Comparison of ENCODE assay signal across 9 mouse cellular contexts in genomic region chr2:105468930-105469329, GRCm38 (mm10).
A peak's percentile ranks its signal among the peaks of the same experiment; 100 is the strongest.
DNase-seq lines count a peak whose midpoint lies in the region; ATAC-seq and TF ChIP-seq lines count a peak whose summit lies in the region.
"Had no signal": no experiment of that assay in that cellular context is flagged by ENCODE, and none has a peak within 500 bp of the region (broad histone marks: within the 10 kb centered on the region; RNA-seq: fewer than 3 reads in every experiment).

No protein-coding gene starts in this region.

- no peak for ATAC-seq in liver, embryonic 11.5 days (replicated peaks; ENCODE audit: low FRiP score)
- ATAC-seq in common myeloid progenitor, adult 5-6 weeks (replicated peaks; ENCODE audit: low read depth, poor library complexity, severe bottlenecking), result peak; percentile 79
- ATAC-seq in kidney, embryonic 14.5 days (ENCODE audit: low FRiP score, low TSS enrichment), result peak; percentile 73; the same call in 1 of the 2 replicates
- no peak for ATAC-seq in limb, embryonic 14.5 days (ENCODE audit: low FRiP score, low read depth)
- ATAC-seq in activated CD4-positive, CD25-positive, alpha-beta regulatory T cell, adult 4 months, result no peak

- H3K36me3 ChIP-seq in liver, adult 2 months (ENCODE audit: control insufficient read depth, insufficient read depth, low read length), result no peaks in the 10 kb centered on the region
- H3K36me3 ChIP-seq in liver, embryonic 11.5 days (ENCODE audit: control insufficient read depth, insufficient read depth, low read length), result no peaks in the 10 kb centered on the region
- no peaks in the 10 kb centered on the region for H3K36me3 ChIP-seq in kidney, embryonic 14.5 days (ENCODE audit: control insufficient read depth, insufficient read depth, low read length)
- no peaks in the 10 kb centered on the region for H3K36me3 ChIP-seq in limb, embryonic 14.5 days (ENCODE audit: control insufficient read depth, insufficient read depth, low read length)

- TF ChIP-seq CTCF in liver, adult 2 months (IDR thresholded peaks at IDR 0.05; ENCODE audit: low read depth, low read length), result no peak

- no peak overlapping the region for H3K27ac ChIP-seq in liver, adult 2 months (replicated peaks; ENCODE audit: insufficient read depth, low read depth, low read length)
- no peak overlapping the region for H3K27ac ChIP-seq in liver, embryonic 11.5 days (ENCODE audit: low read depth, low read length)
- H3K27ac ChIP-seq in kidney, embryonic 14.5 days (ENCODE audit: low read depth, low read length), result no peak overlapping the region
- H3K27ac ChIP-seq in limb, embryonic 14.5 days (replicated peaks; ENCODE audit: low read depth, low read length), result no peak overlapping the region

- H3K4me3 ChIP-seq in liver, adult 2 months (ENCODE audit: insufficient read depth, low read depth, low read length), result no peak overlapping the region
- H3K4me3 ChIP-seq in liver, embryonic 11.5 days (ENCODE audit: low read depth, low read length), result no peak overlapping the region
- no peak overlapping the region for H3K4me3 ChIP-seq in kidney, embryonic 14.5 days (ENCODE audit: low read length)
- no peak overlapping the region for H3K4me3 ChIP-seq in limb, embryonic 14.5 days (replicated peaks; ENCODE audit: low read length)
- H3K4me3 ChIP-seq: megakaryocyte, embryonic 14.5 days had no signal

- H3K4me2 ChIP-seq in liver, embryonic 11.5 days, result no peak overlapping the region
- no peak overlapping the region for H3K4me2 ChIP-seq in kidney, embryonic 14.5 days (replicated peaks; ENCODE audit: low read depth, low read length)
- no peak overlapping the region for H3K4me2 ChIP-seq in limb, embryonic 14.5 days (replicated peaks; ENCODE audit: low read depth, low read length, severe bottlenecking)

- no peak overlapping the region for H3K9ac ChIP-seq in liver, adult 2 months (ENCODE audit: low read depth, low read length)
- no peak overlapping the region for H3K9ac ChIP-seq in liver, embryonic 11.5 days (ENCODE audit: low read depth, low read length)
- no peak overlapping the region for H3K9ac ChIP-seq in kidney, embryonic 14.5 days (ENCODE audit: low read depth, low read length)
- H3K9ac ChIP-seq in limb, embryonic 14.5 days (ENCODE audit: low read depth, low read length, severe bottlenecking), result no peak overlapping the region

- H3K9me3 ChIP-seq in liver, embryonic 11.5 days (ENCODE audit: control insufficient read depth, low read length), result no peaks in the 10 kb centered on the region
- no peaks in the 10 kb centered on the region for H3K9me3 ChIP-seq in kidney, embryonic 14.5 days (ENCODE audit: control insufficient read depth, low read length)
- H3K9me3 ChIP-seq in limb, embryonic 14.5 days (ENCODE audit: control insufficient read depth, low read length), result no peaks in the 10 kb centered on the region

- H3K27me3 ChIP-seq in liver, adult 2 months (ENCODE audit: control insufficient read depth, insufficient read depth, low read length), result no peaks in the 10 kb centered on the region
- no peaks in the 10 kb centered on the region for H3K27me3 ChIP-seq in liver, embryonic 11.5 days (replicated peaks; ENCODE audit: control insufficient read depth, insufficient read depth, low read length)
- no peaks in the 10 kb centered on the region for H3K27me3 ChIP-seq in kidney, embryonic 14.5 days (ENCODE audit: control insufficient read depth, insufficient read depth, low read length)
- no peaks in the 10 kb centered on the region for H3K27me3 ChIP-seq in limb, embryonic 14.5 days (ENCODE audit: control insufficient read depth, insufficient read depth, low read length)
- H3K27me3 ChIP-seq: megakaryocyte, embryonic 14.5 days had no signal

- no peak for TF ChIP-seq POLR2A in liver, adult 2 months (IDR thresholded peaks at IDR 0.05; ENCODE audit: extremely low read depth, insufficient read depth, low read length)
- TF ChIP-seq POLR2A in limb, embryonic 14.5 days (IDR thresholded peaks at IDR 0.05; ENCODE audit: borderline replicate concordance, extremely low read depth, insufficient read depth, insufficient read length), result no peak

- H3K4me1 ChIP-seq in liver, adult 2 months (ENCODE audit: control insufficient read depth, insufficient read depth, low read length), result no peaks in the 10 kb centered on the region
- no peaks in the 10 kb centered on the region for H3K4me1 ChIP-seq in liver, embryonic 11.5 days (replicated peaks; ENCODE audit: control insufficient read depth, insufficient read depth, low read length)
- H3K4me1 ChIP-seq in kidney, embryonic 14.5 days (ENCODE audit: control insufficient read depth, insufficient read depth, low read length), result no peaks in the 10 kb centered on the region
- H3K4me1 ChIP-seq in limb, embryonic 14.5 days (ENCODE audit: control insufficient read depth, insufficient read depth, low read length), result no peaks in the 10 kb centered on the region
- H3K4me1 ChIP-seq: megakaryocyte, embryonic 14.5 days had no signal

- WGBS in liver, adult 2 months, result 34% methylated on average over 5 of the region's 5 CpGs
- 40% methylated on average over 5 of the region's 5 CpGs for WGBS in liver, embryonic 11.5 days
- WGBS in kidney, embryonic 14.5 days, result 40% methylated on average over 5 of the region's 5 CpGs
- 34% methylated on average over 5 of the region's 5 CpGs for WGBS in limb, embryonic 14.5 days

- H3K79me2 ChIP-seq in liver, adult 2 months (ENCODE audit: control insufficient read depth, insufficient read depth, low read length), result no peaks in the 10 kb centered on the region

- DNase-seq in liver, adult 2 months (ENCODE audit: extremely low read depth, low read depth, low spot score), result peak; percentile 18
- DNase-seq in liver, embryonic 11.5 days (ENCODE audit: low spot score), result no peak
- peak; percentile 33 for DNase-seq in adrenal gland, adult 2 months
- peak; percentile 76 for DNase-seq in limb, embryonic 14.5 days (ENCODE audit: low spot score)
- peak; percentile 52 to 72 for DNase-seq in right cerebral cortex, adult 2 months (ENCODE audit: low spot score in 2 of 2)

Comparison
In these comparisons a context has a peak if more than half of its experiments do, and no peak if none do; other contexts are left out.
1. ATAC-seq: peak in common myeloid progenitor, adult 5-6 weeks (single experiment) and kidney, embryonic 14.5 days (single experiment); none in liver, embryonic 11.5 days (single experiment), limb, embryonic 14.5 days (single experiment) and activated CD4-positive, CD25-positive, alpha-beta regulatory T cell, adult 4 months (single experiment).